Mouse (Mus musculus) ES-Bruce4 (cell line): ENCODE results near the gene Prpf8.

Experiments used
- CTCF ChIP-seq: IDR thresholded peaks from one replicate; pipeline ENCODE4 v1.8.1; 2011; ENCODE audit warnings: low read depth, low read length
- EP300 ChIP-seq: IDR thresholded peaks from 2 replicates; pipeline ENCODE4 v1.6.1; 2011; ENCODE audit warnings: low read depth, low read length; ENCODE audit not compliant: insufficient read depth
- POLR2A ChIP-seq: IDR thresholded peaks from one replicate; pipeline ENCODE4 v1.8.1; 2011; ENCODE audit warnings: low read length; ENCODE audit not compliant: insufficient read depth

DNA sequence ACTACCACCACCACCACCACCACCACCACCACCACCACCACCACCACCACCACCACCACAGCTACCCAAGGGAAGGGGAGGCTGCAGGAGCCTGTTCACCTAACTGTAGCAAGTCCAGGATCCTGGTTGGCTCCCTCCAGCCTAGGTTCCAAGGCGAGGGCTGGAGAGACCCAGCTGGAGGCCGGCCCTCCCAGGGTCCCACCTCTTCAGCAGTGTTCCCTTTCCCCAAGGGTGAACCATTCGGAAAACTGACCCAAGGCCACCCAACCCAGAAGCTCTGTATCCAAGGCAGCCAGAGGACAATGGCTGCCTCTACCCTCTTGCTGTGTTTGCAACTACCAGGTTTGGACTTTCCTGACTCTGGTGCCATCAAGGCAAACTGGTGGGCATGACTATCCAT is 46.7 kb upstream of the Prpf8 start:
- no peak for TF ChIP-seq CTCF
- no peak for TF ChIP-seq EP300
- TF ChIP-seq POLR2A: no peak
